Mouse (Mus musculus) bone marrow macrophage, adult 2 months (primary cell): Measurements from ENCODE around the gene Apeh.

Source experiments
- CTCF ChIP-seq: IDR thresholded peaks from 2 replicates; pipeline ENCODE4 v1.5.1; 2012; ENCODE audit warnings: low read depth, mild to moderate bottlenecking, low read length, moderate library complexity
- POLR2A ChIP-seq: IDR thresholded peaks from 2 replicates; pipeline ENCODE4 v1.6.1; 2012; ENCODE audit warnings: mild to moderate bottlenecking, low read depth, low read length, borderline replicate concordance

- TF ChIP-seq CTCF (no peak), POLR2A (no peak)
Observed at GRCm38 (mm10) chr9:108111593-108112121, 17.3 kb upstream of the Apeh start.
